Mouse (Mus musculus): Measurements from ENCODE around the gene Grin1.

GRCm38 (mm10) chr2:25278928-25279882, 39.8 kb downstream of the Grin1 start:
- peak; percentile 84 for TF ChIP-seq CTCF (conservative IDR thresholded peaks at IDR 0.05; ENCODE audit: insufficient read depth, insufficient read length, low read depth, low read length)
- TF ChIP-seq POLR2A (IDR thresholded peaks at IDR 0.05; ENCODE audit: low read depth, low read length), result no peak

All from kidney, adult 2 months (tissue).